Mouse (Mus musculus) forebrain, postnatal 0 days (tissue): ENCODE results near the gene Ccdc134. TPM values are rescaled to one million over a fixed set of nuclear protein-coding genes. Genes with fewer than 3 reads are reported as not detected.

Experiments used
- ATAC-seq: fragments of 200-750 bp; cut with Nextera tagmentation; 2 replicates; pipeline ENCODE4 v1.8.0; 2017; ENCODE audit warnings: mild to moderate bottlenecking, moderate library complexity
- DNase-seq: peaks from one replicate; pipeline ENCODE4 v3.0.0-alpha.2; 2015
- H3K27ac ChIP-seq: fragments of 300-500 bp; sonication (generic); 2 replicates; pipeline ENCODE4 v1.5.1; 2014; ENCODE audit warnings: low read depth, mild to moderate bottlenecking, antibody characterized with exemption, low read length, moderate library complexity, mixed read lengths
- H3K27me3 ChIP-seq: fragments of 300-500 bp; sonication (generic); 2 replicates; pipeline ENCODE4 v1.6.1; 2014; ENCODE audit warnings: mild to moderate bottlenecking, low read length, mixed read lengths; ENCODE audit not compliant: insufficient read depth
- H3K36me3 ChIP-seq: fragments of 300-500 bp; sonication (generic); 2 replicates; pipeline ENCODE4 v1.6.1; 2014; ENCODE audit warnings: mild to moderate bottlenecking, moderate library complexity; ENCODE audit not compliant: insufficient read depth
- H3K4me1 ChIP-seq: fragments of 300-500 bp; sonication (generic); 2 replicates; pipeline ENCODE4 v1.6.1; 2014; ENCODE audit warnings: antibody characterized with exemption; ENCODE audit not compliant: insufficient read depth
- H3K4me2 ChIP-seq: fragments of 300-500 bp; sonication (generic); 2 replicates; pipeline ENCODE4 v1.6.1; 2014; ENCODE audit warnings: low read depth, mild to moderate bottlenecking, moderate library complexity
- H3K4me3 ChIP-seq: fragments of 300-500 bp; sonication (generic); 2 replicates; pipeline ENCODE4 v1.5.1; 2014; ENCODE audit warnings: low read depth, low read length, mixed read lengths
- H3K9ac ChIP-seq: fragments of 300-500 bp; sonication (generic); 2 replicates; pipeline ENCODE4 v1.6.1; 2014; ENCODE audit warnings: mild to moderate bottlenecking
- H3K9me3 ChIP-seq: fragments of 300-500 bp; sonication (generic); 2 replicates; pipeline ENCODE4 v1.6.1; 2016; ENCODE audit warnings: low read length
- CTCF ChIP-seq: sonication (generic); IDR thresholded peaks from 2 replicates; pipeline ENCODE4 v1.5.1; 2016; ENCODE audit warnings: antibody characterized with exemption, control low read depth, low read depth
- WGBS: fragments of 180-500 bp; shearing (Covaris S2); extraction: QIAGEN DNeasy Blood & Tissue Kit; methylation state at CpG from one replicate; pipeline ENCODE4 v1.1.7; 2014; 5-methylcytosine and 5-hydroxymethylcytosine counted together
- polyA plus RNA-seq: library from polyadenylated mRNA; unstranded; fragments of >200 nt; fragmentation: Nextera tagmentation; extraction: Ambion mirVana; gene quantifications from 2 replicates; pipeline ENCODE4 v1.2.1, GENCODE M21; 2015
- total RNA-seq: library from RNA; depleted of rRNA; stranded (reverse); fragments of >200 nt; gene quantifications from 2 replicates; pipeline ENCODE4 v1.2.3, GENCODE M21; 2014

Ccdc134 gene
- total and polyA plus RNA-seq, 2 experiments from 2014 or later: 6.7 to 13.0 TPM

DNA sequence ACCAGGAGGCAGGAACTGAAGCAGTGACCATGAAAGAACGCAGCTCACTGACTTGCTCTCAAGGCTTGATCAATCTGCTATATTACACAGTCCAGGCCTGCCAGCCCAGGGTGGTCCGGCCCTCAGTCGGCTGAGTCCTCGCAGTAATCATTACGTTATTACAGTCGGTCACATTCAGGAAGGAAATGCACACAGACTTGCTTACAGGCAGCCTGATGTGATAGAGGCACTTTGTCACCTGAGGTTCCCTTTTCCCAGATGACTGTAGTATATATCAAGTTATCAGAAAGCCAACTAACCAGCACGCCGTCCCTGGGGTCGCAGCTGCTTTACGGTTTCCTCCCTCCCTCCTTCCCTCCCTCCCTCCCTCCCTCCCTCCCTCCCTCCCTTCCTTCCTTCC, 29.2 kb downstream of the Ccdc134 start:
- Histone ChIP-seq H3K9me3 (no peaks in the 10 kb centered on the region), H3K27me3 (no peaks in the 10 kb centered on the region), H3K36me3 (no peaks in the 10 kb centered on the region), H3K4me2 (no peak overlapping the region), H3K27ac (no peak overlapping the region), H3K9ac (no peak overlapping the region), H3K4me1 (0 out of 2 replicates have a peak, but pooled peaks cover 4% of the 10 kb centered on the region), H3K4me3 (no peak overlapping the region)
- WGBS: 82% methylated on average over 10 of the region's 10 CpGs
- ATAC-seq (no peak), DNase-seq (no peak)
- TF ChIP-seq CTCF: no peak

GRCm38 (mm10) chr15:82158243-82159035, 30.7 kb downstream of the Ccdc134 start:
- no peaks in the 10 kb centered on the region for H3K4me1 ChIP-seq
- no peak overlapping the region for H3K9ac ChIP-seq
- H3K27ac ChIP-seq: no peak overlapping the region
- no peaks in the 10 kb centered on the region for H3K9me3 ChIP-seq
- WGBS: 70% methylated on average over 17 of the region's 17 CpGs
- no peak for TF ChIP-seq CTCF
- no peak overlapping the region for H3K4me2 ChIP-seq
- H3K27me3 ChIP-seq: no peaks in the 10 kb centered on the region
- ATAC-seq (no peak), DNase-seq (no peak)
- no peaks in the 10 kb centered on the region for H3K36me3 ChIP-seq
- no peak overlapping the region for H3K4me3 ChIP-seq

DNA sequence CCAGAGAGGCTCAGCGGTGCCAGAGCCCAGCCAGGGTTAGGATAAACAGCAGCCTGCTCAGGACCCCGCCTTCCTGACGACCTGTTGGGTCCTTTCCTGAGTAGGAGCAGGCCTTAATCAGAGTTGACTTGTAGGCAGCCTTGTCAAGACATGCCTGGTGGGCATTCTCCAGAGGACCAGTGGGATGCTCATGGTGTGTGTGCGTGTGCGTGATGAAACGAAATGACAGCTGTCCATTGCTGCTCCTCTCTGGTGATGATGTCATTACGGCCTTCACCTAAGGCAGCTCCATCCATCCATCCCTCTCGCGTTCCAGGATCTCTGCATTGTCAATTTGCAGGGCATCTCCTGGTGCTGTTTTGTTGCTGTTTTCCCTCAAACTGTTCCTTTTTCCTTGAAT, 31.7 kb downstream of the Ccdc134 start:
- DNase-seq (no peak), ATAC-seq (no peak)
- TF ChIP-seq CTCF: no peak
- Histone ChIP-seq H3K9ac (no peak overlapping the region), H3K4me2 (no peak overlapping the region), H3K4me3 (no peak overlapping the region), H3K27ac (no peak overlapping the region), H3K4me1 (no peaks in the 10 kb centered on the region), H3K36me3 (no peaks in the 10 kb centered on the region), H3K9me3 (no peaks in the 10 kb centered on the region), H3K27me3 (no peaks in the 10 kb centered on the region)
- 84% methylated on average over 9 of the region's 9 CpGs for WGBS

DNA sequence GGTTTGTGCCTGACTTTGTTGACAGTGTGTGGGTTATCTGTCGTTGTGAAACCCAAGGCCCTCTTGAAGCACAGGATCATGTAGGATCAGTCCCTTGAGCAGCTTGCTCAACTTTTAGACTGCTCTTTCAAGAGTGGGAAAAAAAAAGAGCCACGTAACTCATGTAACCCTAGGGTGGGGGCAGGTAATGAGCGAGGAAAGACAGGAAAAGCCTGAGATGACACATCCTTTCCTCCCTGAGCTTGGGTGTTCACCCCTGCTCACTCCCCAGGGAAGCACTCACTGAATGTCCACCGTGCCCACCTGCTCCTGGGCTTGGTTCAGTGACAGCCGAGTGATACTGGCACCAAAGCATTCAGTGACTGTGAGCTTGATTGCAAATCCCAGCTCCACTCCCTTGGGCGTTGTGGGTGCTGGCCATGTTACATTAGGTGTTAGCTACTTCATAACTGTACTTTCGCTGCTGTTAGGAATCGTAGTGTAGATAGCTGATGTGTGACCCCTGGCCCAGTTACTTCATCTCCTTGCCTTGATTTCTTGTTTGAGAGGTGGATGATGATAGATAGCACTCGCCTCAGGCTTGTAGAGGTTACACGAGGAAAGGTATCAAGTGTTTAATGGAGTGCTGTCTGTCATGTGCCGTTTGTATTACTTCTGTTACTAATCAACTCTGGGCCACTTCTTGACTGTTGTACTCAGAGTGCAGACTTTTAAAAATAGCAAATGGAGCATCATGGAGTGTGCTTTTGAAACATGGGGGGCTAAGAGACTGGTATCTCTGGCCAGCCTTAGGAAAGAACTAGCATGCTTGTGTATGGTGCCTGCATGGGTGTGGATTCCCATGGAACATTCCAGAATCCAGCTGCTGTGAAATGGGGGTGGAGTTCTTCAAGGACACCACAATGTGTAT, 33.3 kb downstream of the Ccdc134 start:
- Histone ChIP-seq H3K27me3 (no peaks in the 10 kb centered on the region), H3K9ac (no peak overlapping the region), H3K9me3 (no peaks in the 10 kb centered on the region), H3K4me1 (no peaks in the 10 kb centered on the region), H3K4me2 (no peak overlapping the region), H3K4me3 (no peak overlapping the region), H3K36me3 (no peaks in the 10 kb centered on the region), H3K27ac (no peak overlapping the region)
- ATAC-seq: no peak
- 80% methylated on average over 11 of the region's 11 CpGs for WGBS
- DNase-seq: no peak
- no peak for TF ChIP-seq CTCF

GRCm38 (mm10) chr15:82161965-82162600, 34.4 kb downstream of the Ccdc134 start:
- no peak for ATAC-seq
- 83% methylated on average over 12 of the region's 12 CpGs for WGBS
- no peaks in the 10 kb centered on the region for H3K27me3 ChIP-seq
- no peak for TF ChIP-seq CTCF
- no peak overlapping the region for H3K4me2 ChIP-seq
- DNase-seq: no peak
- H3K4me3 ChIP-seq: no peak overlapping the region
- H3K4me1 ChIP-seq: no peaks in the 10 kb centered on the region
- H3K9me3 ChIP-seq: no peaks in the 10 kb centered on the region
- H3K9ac ChIP-seq: no peak overlapping the region
- H3K27ac ChIP-seq: no peak overlapping the region
- H3K36me3 ChIP-seq: no peaks in the 10 kb centered on the region

DNA sequence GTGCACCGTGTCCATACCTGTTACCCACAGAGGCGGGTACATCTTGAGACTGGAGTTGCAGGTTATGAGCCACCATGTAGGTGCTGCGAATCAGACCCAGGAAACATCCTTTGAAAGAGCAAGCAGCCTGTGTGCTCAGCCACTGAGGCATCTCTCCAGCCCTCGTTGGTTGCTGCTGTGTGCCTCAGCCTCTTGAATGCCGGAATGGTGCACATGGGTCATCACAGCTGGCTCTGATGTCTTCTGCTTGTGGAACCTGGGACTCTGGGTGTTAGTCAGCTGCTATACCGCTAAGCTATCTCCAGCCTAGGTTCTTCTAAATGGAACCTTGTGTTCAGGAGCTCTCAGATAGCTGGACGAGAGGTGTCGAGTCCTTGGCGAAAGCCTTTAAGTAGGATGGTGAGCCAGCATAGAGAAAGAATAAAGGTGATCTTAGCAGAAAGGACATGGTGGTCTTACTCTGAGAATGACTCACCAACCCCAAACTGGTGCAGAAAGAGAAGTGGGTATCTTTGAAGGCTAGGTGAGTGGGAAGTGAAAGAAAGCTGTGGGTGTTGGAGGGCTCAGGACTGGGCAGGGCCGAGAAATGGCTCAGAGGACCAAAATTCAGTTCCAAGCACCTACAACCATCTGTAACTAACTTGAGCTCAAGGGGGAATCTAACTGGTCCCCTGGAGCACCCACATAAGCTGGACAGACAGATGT, 35.8 kb downstream of the Ccdc134 start:
- no peak for TF ChIP-seq CTCF
- Histone ChIP-seq H3K9ac (no peak overlapping the region), H3K4me3 (no peak overlapping the region), H3K9me3 (no peaks in the 10 kb centered on the region), H3K4me1 (no peaks in the 10 kb centered on the region), H3K27ac (no peak overlapping the region), H3K27me3 (no peaks in the 10 kb centered on the region), H3K4me2 (no peak overlapping the region), H3K36me3 (no peaks in the 10 kb centered on the region)
- ATAC-seq (no peak), DNase-seq (no peak)
- WGBS: 83% methylated on average over 10 of the region's 10 CpGs
